Mouse (Mus musculus) frontal cortex, postnatal 10 days (tissue): ENCODE results near the gene Mum1.
"Not testable (repeated sequence)": the region's sequence is repeated elsewhere in the genome, so short reads cannot be mapped to it uniquely, and the experiment has no call there.

ENCODE experiments used
- DNase-seq, 2 experiments: peaks; one replicate each; pipeline ENCODE4 v3.0.0; 2022; ENCODE audit warnings: low spot score in 2 of 2, mixed read lengths in 1 of 2

Mum1 gene

GRCm38 (mm10) chr10:80208248-80208647, 18.0 kb upstream of the Mum1 start:
- DNase-seq, result no peak

- DNase-seq, result peak in 1 of 2 experiments; percentile 37
These were observed 17.3 kb upstream of the Mum1 start for GRCm38 (mm10) chr10:80208841-80209371.

DNA sequence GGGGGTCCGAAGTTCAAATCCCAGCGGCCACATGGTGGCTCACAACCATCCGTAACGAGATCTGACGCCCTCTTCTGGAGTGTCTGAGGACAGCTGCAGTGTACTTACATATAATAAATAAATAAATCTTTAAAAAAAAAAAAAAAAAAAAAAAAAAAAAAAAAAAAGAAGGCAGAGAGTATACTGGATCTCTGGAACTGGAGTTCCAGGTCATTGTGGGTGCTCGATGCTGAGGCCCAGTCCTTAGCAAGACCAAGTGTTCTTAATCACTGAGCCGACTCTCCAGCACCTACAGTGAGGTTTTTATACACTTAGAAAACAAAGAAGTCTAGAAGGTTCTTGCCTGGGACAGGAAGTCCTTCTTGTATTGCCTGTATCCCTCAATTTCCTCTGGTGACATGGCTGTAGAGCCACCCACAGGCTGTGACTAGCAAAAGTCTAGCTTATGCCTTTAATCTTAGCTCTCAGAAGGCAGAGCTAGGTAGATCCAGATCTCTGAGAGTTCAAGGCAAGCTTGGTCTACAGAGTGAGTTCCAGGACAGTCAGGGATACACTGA, 14.6 kb upstream of the Mum1 start:
- DNase-seq, result not testable (repeated sequence)

DNA sequence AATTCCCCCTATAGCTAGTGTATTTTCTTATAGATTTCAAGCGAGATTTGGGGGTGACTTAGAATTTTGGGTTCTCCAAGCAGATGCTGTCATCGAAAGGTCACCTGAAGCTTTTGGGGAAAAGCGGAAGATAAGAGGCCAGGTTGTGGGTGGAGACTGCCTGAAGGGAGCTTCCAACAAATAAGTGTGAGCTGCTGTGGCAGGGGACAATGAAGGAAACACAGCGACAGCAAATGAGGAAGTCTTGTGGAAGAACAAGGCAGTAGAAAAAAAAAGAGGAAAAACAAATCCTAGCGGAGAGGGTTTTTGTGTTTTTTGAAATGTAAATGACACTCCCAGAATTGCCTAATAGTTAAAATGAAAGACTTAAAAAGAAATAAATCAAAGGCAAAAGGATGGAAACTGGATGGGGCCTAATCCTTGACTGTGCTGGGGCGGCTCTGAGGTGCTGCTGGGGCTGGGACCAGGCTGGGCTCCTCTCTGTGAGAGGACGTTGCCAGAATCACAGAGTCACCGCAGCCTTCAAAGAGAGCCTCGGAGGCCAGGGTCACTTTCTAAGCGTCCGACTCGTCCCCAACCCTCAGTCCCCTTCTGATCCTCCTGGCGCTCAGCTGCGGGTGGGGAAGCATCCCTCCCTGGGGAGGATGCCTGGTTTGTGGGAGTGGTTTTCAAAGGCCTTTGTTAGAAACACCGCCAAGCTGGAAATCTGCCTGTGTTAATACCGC, 11.0 kb upstream of the Mum1 start:
- DNase-seq, result no peak

DNA sequence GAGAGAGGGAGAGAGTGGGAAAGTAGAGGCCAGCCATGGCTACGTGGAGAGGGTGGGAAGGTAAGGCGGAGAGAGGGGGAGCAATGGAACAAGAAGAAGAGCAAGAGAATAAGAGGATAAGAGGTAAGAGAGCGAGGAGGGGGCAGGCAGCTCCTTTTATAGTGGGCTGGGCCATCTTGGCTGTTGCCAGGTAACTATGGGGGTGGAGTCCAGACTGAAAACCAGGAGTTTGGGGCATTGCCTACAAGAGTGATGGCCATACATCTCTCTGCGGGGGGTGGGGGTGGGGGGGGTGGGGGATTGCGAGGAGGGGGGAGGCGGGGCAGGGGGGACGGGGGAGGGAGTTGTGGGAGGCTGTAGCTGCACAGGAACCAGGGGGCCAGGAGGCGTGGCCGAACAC, 5.6 kb upstream of the Mum1 start:
- DNase-seq, result no peak

DNA sequence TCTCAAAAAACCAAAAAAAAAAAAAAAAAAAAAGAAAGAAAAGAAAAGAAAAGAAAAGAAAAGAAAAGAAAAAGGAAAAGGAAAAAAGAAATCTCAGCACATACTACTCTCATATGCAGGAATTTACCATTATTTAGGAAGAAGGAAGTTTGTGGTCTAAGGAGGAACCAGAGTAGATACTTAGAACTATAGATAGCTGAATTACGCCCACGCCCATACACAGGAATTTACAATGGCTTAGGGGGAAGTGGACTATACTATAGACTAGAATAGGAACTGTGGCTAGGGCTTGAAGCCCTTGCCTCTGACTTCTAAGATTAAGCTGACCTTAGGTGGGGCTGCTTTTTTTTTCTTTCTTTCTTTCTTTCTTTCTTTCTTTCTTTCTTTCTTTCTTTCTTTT, 3.1 kb upstream of the Mum1 start:
- not testable (repeated sequence) for DNase-seq

DNA sequence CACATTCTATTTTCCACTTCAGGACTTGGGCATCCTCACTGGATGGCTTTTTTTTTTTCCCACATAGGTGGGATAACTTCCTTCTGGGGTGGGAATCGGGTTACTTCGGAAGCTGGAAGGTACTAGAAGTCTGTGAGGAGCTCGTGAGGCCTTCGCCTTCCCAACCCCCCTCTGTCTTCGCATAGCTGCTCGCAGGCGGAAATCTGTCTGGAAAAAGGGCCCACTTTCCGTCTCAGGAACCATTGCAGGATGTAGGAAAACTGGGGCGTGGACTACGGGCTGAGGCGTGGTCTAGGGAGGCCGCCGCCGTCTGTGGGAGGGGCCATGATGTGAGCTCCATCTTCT, 191 bp upstream of the Mum1 start:
- DNase-seq, result no peak

DNA sequence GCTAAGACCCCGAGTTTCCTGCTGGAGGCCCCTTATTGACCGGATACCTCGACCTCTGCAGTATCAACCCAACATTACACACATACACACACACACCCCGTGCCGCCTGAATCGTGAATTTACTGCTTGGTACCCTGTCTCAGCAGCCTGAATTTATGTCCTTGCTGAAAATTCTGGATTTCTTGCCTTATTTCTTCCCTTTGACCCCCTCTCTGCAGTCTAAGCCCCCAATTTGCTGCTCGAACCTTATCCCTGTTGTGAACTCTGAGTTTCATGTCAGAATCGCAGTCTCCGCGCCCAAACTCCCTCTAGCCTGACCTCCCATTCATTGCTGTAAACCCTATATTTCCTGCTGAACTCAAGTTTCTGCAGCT, 919 bp downstream of the Mum1 start:
- DNase-seq, result no peak

DNA sequence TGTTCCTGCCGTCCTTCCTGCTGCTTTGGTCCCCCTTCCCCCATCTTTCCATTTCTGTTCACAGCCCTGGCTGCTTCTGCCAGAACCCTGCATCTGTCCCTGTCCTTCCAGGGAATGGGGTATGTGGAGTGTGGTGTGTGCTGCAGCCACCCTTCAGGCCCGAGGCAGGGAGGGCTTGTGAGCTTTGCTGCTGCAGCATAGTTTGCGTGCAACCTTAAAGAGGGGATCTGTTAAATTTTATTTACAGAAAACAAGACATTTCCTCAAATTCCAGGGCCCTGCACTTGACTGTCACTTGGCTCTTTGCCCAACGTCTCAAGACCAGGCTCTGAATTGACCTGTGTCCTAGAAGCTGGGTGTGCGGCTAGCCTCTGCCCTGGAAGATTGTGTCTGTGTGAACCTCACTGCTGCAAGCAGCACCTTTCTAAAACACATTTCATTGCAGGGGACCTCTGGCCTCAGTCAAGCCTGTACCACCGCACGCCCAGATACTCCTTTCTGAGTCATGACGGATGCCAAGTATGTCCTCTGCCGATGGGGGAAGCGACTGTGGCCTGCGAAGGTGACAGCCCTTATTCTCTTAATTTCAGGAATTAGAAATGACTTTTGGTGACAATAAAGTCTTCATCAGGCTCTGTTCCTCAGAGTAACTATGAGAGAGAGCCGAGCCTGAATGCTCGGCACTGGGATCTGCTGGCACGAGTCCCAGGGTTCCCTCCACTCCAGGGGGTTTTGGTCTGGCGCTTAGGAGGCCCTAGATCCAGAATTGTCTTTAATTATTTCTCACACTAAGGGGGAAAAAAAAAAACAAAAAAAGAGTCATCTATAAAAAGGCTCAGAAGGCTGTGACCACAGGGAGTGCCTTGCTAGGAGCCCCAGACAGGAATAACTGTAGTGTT, 1.9 kb downstream of the Mum1 start:
- no peak for DNase-seq

- no peak for DNase-seq
These were observed 10.1 kb downstream of the Mum1 start for GRCm38 (mm10) chr10:80236145-80236825.

DNA sequence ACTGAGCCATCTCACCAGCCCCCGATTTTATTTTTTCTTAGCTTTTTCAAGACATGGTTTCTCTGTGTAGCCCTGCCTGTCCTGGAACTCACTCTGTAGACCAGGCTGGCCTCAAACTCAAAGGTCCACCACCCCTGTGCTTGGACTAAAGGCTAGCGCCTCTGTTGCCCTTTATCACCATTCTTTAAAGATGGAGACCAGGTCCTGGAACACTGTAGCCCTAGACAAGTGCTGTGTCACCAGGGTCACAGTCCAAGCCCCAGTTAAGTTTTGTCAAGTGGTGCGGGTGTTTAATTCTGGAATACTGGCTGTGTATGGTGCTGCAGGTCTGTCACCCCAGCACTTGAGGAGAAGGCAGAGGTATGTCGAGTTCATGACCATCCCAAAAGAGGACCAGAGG, 10.8 kb downstream of the Mum1 start:
- no peak for DNase-seq

DNA sequence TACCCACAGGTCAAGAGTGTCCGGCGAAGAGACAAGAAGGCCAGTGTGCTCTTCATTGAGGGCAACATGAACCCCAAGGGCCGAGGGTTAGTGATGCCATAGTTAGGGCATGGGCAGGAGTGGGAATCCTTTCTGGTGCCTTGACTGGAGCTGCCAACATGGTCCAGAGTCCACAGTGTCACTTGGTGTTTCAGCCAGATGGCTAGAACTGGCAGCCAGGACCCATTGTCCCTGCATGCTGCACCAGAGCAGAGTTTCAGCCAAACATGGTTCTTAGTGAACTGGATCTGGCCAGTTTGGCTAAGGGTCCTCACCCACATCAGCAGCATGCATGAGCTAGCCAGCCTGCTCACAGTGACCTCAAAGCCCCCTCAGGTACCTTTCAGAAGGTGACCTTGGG, 12.1 kb downstream of the Mum1 start:
- no peak for DNase-seq

DNA sequence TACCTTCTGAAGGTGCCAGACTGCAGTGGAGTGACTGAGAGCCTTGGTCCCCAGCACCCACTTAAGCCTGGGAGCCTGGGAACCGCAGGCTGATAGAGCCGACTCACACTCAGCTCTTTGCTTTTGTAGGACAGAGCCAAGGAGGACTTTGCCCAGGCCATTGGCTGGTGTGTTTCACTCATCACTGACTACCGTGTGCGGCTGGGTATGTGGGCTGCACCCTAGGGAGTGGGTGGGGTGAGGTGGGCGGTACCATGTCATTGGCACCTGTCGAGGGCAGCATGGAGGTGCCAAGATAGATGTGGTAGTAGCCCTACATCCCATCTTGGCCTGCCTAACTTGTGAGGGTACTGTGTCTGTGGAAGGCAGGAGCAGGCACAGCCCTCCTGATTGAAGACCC, 13.6 kb downstream of the Mum1 start:
- no peak for DNase-seq

GRCm38 (mm10) chr10:80242088-80242487, 15.9 kb downstream of the Mum1 start:
- DNase-seq, result no peak

DNA sequence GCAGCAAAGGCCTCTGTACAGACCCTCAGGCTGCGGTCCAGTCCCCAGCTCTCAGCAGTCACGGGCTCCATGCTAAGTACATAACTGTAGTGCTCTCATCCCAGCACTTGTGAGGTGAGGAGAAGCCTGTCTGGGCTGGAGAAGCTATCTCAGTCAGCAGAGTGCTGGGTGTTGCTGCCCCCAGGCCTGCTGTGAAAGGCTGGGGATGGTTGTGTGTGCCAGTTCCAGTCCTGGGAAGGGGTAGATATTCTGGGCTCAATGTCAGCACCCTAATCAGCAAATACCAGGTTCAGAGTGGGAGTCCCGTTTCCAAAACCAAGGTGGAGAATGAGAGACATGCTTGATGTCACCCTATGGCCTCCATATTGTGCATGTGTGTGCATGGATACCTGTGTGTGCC, 16.4 kb downstream of the Mum1 start:
- DNase-seq, result no peak

- no peak for DNase-seq
These were observed 18.7 kb downstream of the Mum1 start for GRCm38 (mm10) chr10:80244791-80245399.

DNA sequence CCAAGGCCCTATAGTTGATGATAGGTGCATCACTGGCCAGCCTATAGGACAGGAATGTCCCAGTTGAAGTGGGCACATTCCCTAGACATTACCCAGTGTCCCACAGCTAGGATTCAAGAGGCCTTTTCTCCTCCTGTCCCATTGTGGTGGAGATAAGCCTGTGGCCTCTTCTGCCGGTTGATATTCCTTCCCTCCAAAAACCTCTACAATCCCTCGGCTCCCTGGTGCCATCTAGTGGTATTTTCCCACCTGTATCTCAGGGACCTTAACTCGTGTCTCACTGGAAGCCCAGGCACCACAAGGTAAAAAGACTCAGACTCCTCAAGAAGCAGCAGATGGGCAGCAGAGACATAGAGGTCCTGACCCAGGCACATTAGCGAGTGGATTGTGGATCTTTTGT, 19.4 kb downstream of the Mum1 start:
- DNase-seq, result peak in 1 of 2 experiments; percentile 73

GRCm38 (mm10) chr10:80247849-80248248, 21.6 kb downstream of the Mum1 start:
- no peak for DNase-seq

DNA sequence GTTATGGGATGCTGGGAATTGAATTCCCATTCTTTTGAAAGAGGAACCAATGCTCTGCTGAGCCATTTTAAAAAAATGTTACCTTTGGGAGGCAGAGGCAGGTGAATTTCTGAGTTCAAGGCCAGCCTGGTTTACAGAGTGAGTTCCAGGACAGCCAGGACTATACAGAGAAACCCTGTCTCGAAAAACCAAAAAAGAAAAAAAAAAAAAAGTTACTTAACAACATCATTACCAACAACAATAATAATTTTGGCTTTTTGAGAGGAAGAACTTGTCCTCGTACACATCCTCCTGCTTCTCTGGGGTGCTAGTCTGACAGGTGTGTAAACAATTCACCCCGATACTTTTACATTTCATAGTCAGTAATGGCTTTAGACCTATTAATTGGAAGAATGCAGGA, 22.2 kb downstream of the Mum1 start:
- not testable (repeated sequence) for DNase-seq

GRCm38 (mm10) chr10:80248971-80249640, 22.9 kb downstream of the Mum1 start, which contains the start of gene Ndufs7:
TSS of gene Ndufs7 (plus strand) at chr10:80249121.
- peak; percentile 89 to 95 for DNase-seq

- DNase-seq, result no peak
These were observed 23.8 kb downstream of the Mum1 start for GRCm38 (mm10) chr10:80250059-80250458.
